Mouse (Mus musculus) forebrain, embryonic 12.5 days (tissue): ENCODE data around the gene Dennd5b. TPM values are rescaled to one million over a fixed set of nuclear protein-coding genes. Genes with fewer than 3 reads are reported as not detected.

Source experiments
- polyA plus RNA-seq: library from polyadenylated mRNA; unstranded; fragments of >200 nt; fragmentation: Nextera tagmentation; extraction: Ambion mirVana; gene quantifications from 2 replicates; pipeline ENCODE4 v1.2.1, GENCODE M21; 2016

Dennd5b gene
- polyA plus RNA-seq, 1 experiment from 2014 or later, result 18.8 TPM

Other genes with a start within 250 kb of the Dennd5b start
- 20.7 and 22.4 TPM in 2 replicates for gene Caprin2, start 205.4 kb downstream of the Dennd5b start, polyA plus RNA-seq
- 223 and 235 TPM in 2 replicates for gene Sinhcaf, start 155.2 kb downstream of the Dennd5b start, polyA plus RNA-seq
- gene Gm10203, start 28.5 kb upstream of the Dennd5b start, polyA plus RNA-seq, result not detected in 2 replicates
- 8.4 and 9.7 TPM in 2 replicates for gene Etfbkmt, start 38.2 kb upstream of the Dennd5b start, polyA plus RNA-seq
- gene Amn1, start 87.0 kb upstream of the Dennd5b start, polyA plus RNA-seq, result 74.9 and 76.1 TPM in 2 replicates
- 44.8 and 47.6 TPM in 2 replicates for gene Resf1, start 207.7 kb upstream of the Dennd5b start, polyA plus RNA-seq